Mouse (Mus musculus) kidney, adult 11 months (tissue): Measurements from ENCODE around the gene Cbln3.

ENCODE experiments used
- DNase-seq: peaks from one replicate; pipeline ENCODE4 v3.0.0; 2022

Gene Cbln3

DNA sequence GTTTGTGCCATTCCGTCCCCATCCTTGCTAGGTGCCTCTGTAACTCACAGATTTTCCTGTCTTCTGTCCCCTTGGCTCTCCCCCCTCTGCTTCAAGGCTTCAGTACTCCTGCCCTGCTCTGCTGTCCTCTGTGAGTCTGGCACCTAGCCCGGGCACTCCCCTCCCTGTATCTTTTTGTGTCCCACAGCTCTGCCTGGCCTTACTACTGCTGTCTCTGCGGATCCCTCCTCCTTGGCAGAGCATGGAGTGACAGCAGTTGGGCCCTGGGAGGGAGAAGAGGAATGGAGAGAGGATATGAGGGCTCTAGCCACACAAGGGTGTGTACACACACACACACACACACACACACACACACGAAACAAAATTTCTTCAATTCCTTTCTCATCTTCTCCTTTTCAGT, at the start of gene Cbln3:
Gene Cbln3, minus strand, starts transcription at position 227 of the 400 bp plus-strand sequence.
- DNase-seq: peak; percentile 72

GRCm38 (mm10) chr14:55933586-55933985, 49.4 kb upstream of the Cbln3 start:
- peak; percentile 18 for DNase-seq

DNA sequence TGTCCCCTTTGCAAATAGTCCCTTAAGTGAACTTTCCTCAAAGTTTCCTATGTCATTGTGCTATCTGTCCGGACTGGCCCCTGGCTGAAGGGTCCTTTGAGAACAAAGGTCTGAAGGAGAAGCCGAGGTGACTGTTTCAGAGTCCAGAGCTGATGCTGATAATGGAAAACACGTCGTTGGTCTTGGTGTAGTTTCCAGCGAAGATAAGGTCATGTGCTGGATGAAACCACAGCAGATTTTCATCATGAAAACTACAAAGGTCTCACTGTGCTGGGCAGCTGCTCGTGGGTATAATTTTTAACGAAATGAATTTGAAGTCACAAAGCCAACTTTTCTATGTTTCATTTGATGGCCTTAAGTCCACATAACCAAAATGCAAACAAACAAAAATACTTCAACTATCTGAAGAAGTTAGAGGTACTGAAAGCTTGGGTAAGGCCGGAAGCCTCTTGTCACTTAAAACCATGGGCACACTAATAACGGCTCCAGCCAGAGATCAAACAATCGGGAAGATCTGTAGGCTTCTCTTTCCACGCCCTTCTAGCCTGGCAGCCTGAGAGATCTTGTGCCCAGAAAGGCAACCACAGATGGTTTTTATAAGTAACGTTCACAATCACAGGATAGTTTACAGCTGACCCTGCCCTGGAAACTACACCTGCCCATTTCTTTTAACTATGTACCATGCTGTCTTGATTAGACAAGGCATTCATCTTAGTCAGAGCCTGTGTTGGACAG, 45.2 kb upstream of the Cbln3 start:
- no peak for DNase-seq

DNA sequence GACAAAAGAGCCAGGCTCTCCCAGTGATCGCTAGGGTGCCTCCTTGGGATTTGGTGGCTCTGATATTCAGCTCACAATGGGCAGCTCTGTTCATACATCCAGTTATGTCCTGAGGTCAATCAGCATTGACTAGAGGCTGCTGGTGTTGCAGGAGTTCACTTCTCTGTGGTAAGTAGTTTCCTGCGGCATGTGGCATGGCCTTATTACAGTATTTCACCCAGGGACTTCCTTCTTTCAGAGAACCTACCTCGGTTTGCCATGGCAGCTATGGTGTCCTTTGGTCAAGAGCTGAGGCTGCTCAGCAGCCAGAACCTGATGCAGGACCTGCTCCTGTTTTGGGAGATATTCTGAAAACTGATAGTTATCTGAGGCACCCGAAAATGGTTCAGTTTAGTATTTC, 42.7 kb upstream of the Cbln3 start:
- no peak for DNase-seq

- no peak for DNase-seq
Observed at GRCm38 (mm10) chr14:55922475-55923232, 38.5 kb upstream of the Cbln3 start.

DNA sequence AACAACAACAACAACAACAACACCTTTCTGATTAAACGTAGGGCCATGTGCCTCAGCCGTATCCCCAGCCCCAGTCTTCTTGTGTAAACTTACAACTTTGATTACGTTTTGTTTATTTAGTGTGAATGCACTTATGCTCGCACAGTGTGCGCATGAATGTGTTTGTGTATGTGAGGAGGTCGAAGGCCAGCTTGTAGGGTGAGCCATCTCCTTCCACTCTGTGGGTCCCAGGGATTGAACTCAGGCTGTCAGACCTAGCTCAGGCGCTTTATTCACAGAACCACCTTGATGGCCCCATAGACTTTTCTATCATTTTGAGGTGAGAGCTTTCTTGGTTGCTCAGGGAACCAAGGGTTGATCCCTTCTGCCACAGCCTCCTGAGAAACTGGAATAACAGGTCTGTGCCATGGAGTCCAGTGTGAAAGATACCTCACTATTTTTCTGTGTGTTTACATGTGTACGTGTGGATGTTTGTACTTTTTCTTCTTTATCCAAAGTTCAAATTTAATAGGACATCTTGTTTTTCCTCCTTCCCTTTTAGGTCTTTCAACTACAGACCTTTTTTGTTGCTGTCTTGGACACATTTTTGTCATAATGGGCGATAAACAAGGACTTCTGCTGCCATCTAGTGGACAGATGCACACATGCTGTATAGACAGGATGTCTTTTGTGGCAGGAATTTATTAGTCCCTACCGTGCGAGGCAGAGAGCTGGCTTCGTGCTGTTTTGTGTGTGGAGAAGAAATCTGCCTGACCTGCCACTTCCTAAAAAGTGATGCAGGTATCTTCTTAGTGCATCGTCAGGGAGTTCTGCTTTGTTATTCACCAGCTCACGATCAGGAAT, 34.3 kb upstream of the Cbln3 start:
- peak; percentile 64 for DNase-seq

DNA sequence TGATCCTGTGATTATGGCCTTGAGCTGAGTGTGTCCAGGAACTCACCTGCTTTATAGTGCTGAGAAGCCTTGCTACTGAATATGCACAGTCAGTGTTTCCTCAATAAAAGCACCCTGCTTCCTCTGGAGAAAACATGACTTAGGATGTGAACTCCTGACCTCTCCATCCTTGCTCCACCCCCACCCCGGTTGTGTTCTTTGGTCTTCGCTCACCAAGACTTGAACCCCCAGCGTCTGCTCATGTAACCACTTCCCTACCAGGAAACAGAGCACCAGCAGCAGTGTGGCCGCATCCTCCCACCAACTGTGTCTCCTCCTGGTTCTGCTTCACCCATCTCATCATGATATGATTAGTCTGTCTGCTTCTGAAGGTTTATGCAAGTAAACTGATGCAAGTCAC, 29.2 kb upstream of the Cbln3 start:
- DNase-seq: no peak

- DNase-seq: no peak
Observed at GRCm38 (mm10) chr14:55905518-55905917, 21.3 kb upstream of the Cbln3 start.

GRCm38 (mm10) chr14:55900414-55900755, 16.2 kb upstream of the Cbln3 start:
- DNase-seq: no peak

DNA sequence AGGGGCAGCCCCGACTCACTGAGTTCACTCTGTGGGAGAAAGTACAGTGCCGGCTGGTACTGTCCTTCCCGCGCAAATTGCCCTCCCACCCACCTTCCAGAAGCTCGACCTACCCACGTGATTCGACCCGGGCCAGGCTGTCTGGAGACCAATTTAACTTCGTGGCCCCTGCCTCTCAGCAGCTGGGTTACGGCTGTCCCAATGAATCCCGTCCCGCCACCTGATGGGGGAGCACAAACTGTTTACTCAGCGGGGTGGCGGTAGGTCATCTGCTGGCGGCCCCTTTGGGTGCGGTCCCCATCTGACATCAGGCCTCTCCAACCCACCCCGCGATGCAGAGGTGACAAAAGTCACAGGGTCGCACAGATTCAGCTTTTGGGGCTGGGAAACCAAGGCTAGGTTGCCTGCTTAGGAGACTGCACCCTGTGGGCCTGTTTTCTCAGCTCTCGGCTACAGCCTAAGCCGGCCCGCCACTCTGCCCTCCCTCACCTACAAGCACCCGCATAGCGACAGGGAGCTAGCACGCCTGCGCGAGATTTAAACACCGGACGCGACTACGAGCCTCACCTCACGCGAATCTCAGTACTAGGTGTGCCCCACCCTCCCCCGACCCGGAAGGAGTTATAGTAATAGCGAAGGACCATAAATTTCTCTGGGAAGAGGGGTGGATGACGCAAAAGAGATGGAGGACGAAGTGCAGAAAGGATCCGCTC, 15.7 kb upstream of the Cbln3 start, which contains the start of gene Sdr39u1:
Gene Sdr39u1, minus strand, starts transcription at position 593 of the 713 bp plus-strand sequence.
- DNase-seq: peak; percentile 93

GRCm38 (mm10) chr14:55898947-55899346, 14.8 kb upstream of the Cbln3 start:
- no peak for DNase-seq

DNA sequence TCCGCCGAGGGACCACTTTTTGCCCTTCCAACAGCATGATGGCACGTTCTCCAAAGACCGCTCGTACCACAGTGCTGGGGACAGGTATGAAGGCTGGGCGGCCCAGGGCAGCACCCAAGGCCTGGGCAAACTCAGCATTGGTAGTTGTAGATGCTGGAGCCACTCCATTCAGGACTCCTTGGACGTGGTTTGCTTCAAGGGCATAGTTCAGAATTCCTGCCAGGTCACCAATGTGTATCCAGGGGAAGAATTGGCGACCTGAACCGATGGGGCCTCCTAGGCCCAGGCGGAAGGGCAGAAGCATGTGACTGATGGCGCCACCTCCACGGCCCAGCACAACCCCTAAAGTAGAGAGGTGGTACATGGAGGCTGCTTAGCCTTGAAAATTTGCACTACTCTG, 13.5 kb upstream of the Cbln3 start:
- DNase-seq: peak; percentile 53

DNA sequence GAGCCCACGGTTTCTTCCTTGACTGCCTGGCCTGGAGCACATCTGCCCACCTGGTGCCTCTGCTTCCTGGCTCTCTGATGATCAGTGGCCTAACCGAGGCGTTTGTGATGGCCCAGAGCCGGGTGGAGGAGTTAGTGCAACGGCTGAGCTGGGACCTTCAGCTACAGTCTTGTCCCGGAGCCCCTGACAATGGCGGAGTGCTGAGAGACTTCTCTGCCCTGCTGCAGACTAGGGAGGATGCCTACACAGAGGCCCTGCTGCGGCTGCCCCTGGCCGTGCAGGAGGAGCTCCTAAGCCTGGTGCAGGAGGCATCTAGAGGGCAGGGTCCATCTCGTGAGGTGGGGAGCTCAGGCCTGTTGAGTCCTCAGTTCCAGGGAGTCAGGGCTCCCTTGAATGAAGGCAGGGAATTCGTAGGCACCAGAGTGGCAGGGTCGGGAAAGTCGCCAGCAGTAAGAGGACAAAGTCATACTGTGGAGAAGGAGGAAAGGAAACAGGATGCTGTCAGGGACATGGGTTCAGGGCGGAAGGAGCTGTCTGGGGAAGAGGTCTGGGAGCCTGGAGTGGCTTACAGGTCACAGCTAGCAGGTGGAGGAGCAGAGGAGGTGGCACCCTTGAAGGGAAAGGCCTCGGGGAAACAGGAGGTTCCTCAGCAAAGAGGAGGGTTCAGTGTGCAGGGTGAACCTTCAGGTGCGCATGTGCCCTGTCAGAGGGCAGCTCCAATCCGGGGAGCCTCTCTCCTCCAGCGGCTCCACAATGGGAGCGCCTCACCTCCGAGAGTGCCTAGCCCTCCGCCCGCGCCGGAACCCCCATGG, 2.6 kb upstream of the Cbln3 start:
- DNase-seq: no peak

DNA sequence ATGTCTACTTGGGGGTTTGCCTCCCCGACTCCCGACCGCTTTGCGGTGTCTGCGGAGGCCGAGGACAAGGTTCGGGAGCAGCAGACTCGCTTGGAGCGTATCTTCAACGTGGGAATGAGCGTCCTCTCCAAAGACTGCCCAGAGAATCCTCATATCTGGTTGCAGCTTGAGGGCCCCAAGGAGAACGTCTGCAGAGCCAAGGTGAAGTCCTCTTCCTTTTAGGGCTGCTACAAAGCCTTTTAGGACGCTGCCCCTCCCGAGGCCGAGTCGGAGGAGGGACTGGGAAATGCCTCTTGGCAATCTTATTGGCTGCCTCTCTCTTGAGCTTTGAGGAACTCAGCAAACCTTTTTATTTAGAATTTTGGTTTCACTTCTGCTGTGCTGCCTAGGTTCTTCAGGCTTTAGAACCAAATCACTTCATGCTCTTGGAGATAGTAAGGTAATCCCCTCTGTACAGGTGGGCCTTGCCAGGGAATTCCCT, 1.6 kb upstream of the Cbln3 start:
- DNase-seq: peak; percentile 56

- no peak for DNase-seq
Observed at GRCm38 (mm10) chr14:55885114-55885790, 1.1 kb upstream of the Cbln3 start.

DNA sequence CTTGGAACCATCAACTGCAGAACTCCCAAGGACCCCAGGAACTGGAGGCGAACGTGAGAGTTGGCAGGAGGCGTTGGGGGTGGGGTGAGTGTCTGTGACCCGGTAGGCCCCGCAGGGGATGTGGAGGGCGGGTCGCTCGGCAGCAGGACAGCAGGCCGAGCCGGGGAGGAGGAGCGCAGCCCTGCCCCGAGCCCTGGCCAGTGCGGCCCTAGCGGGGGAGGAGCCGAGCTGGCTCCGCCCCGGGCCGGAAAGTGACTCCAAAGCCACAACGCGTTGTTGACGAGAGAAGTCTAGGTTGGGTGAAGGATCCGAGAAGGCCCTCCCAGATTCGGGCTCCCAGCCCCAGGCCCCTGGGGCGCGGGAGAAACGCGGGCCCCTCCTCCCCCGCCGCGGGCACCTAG, 521 bp upstream of the Cbln3 start, which contains the start of gene Khnyn:
Gene Khnyn, plus strand, starts transcription at position 235 of the 401 bp plus-strand sequence.
- DNase-seq: peak; percentile 95

DNA sequence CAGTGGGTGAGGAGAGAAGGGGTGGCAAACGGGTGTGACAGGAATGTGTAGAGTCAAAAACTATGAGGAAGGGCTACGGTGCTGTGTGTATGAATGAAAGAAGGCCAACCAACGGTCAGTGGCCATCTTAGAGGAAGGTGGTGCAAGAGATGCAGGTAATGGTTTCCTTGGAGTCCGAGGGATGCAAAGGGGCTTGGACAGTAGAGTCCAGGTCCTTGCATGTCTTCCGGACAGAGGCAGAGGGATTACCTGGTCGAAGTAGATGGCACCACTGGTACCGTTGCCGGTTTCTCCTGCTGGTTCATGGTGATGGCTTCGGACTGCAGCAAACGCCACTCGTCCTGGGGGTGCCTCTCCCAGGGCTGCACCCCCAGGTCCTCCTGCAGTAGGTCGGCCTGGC, 529 bp downstream of the Cbln3 start:
- no peak for DNase-seq

GRCm38 (mm10) chr14:55883149-55883661, 987 bp downstream of the Cbln3 start:
- no peak for DNase-seq

DNA sequence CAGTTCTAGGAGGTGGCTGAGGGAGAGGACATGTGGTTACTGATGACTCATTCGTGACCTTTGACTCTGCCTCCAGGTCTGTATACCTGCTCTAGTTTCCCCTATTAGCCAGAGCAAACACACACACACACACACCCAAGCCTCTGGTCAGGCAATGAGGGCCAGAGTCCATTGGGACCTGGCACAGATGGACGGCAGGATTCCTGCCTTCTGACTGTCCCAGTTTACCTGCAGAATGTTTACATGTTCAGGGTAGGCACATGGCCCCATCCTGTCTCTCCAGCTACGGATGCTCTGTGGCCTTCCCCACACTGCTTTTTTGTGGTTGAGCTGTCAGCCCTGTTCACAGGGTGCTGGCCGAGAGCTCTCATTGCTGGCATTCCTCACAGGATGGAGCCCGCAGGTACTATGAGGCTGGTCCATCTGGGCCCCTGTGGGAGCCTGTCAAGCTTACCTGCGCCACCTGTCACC, 2.0 kb downstream of the Cbln3 start:
- peak; percentile 71 for DNase-seq

DNA sequence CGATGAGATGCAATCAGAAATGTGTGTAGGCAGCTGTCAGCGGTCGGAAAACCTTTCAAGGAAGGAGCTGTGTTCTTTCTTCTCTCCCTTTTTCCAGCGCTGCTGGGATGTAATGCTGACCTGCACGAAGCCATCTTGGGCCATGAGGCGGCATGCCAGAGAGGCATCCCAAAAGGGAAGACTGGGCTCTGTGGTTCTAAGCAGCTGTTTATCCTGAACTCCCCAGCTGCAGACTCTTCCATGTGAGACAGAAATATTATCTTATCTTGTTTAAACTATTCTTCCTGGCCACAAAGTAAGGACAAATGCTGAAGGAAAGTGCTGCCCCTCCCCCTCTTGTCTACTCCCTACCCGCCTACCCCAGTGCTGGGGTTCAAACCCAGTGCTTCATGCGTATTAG, 3.2 kb downstream of the Cbln3 start:
- DNase-seq: no peak

DNA sequence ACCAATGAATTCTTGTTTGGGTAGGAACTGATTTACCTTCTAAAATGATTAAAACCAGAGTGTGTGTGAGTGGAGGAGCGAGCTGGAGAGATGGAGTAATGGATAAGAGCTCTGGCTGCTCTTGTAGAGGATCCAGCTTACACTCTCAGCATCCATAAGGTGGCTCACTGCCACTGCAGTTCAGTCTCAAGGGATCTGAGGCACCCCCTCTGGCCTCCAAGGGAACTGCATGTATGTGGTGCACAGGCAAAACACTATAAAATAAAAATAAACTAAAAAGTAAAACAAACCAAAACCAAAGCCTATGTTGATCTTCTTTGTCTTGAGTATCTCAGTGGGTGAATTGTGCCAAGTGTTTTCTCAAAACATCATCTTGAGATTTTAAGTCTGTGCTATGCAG, 4.6 kb downstream of the Cbln3 start:
- peak; percentile 75 for DNase-seq
